Mouse (Mus musculus) myocyte (in vitro differentiated cells): ENCODE data around the gene Ass1.

Source experiments
- POLR2A ChIP-seq: IDR thresholded peaks from one replicate; pipeline ENCODE4 v1.6.1; 2011; ENCODE audit warnings: low read depth, mild to moderate bottlenecking, control low read depth, moderate library complexity; ENCODE audit not compliant: insufficient read length
- TCF12 ChIP-seq: IDR thresholded peaks from one replicate; pipeline ENCODE4 v1.6.1; 2011; ENCODE audit warnings: mild to moderate bottlenecking, control low read depth; ENCODE audit not compliant: poor library complexity, insufficient read depth, severe bottlenecking
- TCF3 ChIP-seq: IDR thresholded peaks from one replicate; pipeline ENCODE4 v1.6.1; 2011; ENCODE audit warnings: low read depth, control low read depth; ENCODE audit not compliant: insufficient read length

GRCm38 (mm10) chr2:31462051-31462450 is 8.0 kb upstream of the Ass1 start:
- no peak for TF ChIP-seq POLR2A
- TF ChIP-seq TCF12, result no peak
- no peak for TF ChIP-seq TCF3
